Mouse (Mus musculus): ENCODE data around the gene Gm15085. TPM values are rescaled to one million over a fixed set of nuclear protein-coding genes. Genes with fewer than 3 reads are reported as not detected.

Gene Gm15085
- polyA plus RNA-seq (2012; rRNA removed) = not detected in 2 replicates

GRCm38 (mm10) chrX:149447317-149447716 is at the start of gene Gm15085:
Gene Gm15085, plus strand, starts transcription at chrX:149447617.

Other genes starting within 250 kb of the Gm15085 start
- not detected in 2 replicates for gene Gm15093, start 175.2 kb upstream of the Gm15085 start, polyA plus RNA-seq (2012; rRNA removed)
- gene Gm10439, start 147.0 kb downstream of the Gm15085 start, polyA plus RNA-seq (2012; rRNA removed) = not detected in 2 replicates